Mouse (Mus musculus): ENCODE data around the gene Aprt.

Aprt gene

GRCm38 (mm10) chr8:122526526-122527170, 50.1 kb downstream of the Aprt start:
- no peak for DNase-seq

GRCm38 (mm10) chr8:122526084-122526483, 50.6 kb downstream of the Aprt start:
- DNase-seq, result no peak

DNA sequence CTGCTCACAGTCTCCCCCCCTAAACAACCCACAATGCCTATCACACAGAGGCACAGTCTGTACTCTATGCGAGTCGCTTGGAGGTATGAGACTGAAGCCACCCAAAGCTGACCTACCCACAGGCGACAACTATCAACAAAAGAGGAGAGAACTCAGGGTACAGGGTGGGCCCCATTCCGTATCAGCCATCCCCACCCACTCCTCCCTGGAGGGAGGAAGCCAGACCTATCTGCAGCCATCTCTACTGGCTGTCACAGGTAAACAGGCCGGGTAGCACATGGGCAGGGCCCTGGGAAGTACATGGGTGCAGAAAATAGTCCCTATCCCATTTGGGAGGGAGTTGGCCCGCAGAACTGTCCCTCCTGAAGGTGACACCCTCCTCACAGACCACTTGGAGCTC, 51.7 kb downstream of the Aprt start:
- no peak for DNase-seq

Measured in cerebellum, adult 9-10 months (tissue).